Mouse (Mus musculus): ENCODE data around the gene Ppp1r8.

Ppp1r8 gene

DNA sequence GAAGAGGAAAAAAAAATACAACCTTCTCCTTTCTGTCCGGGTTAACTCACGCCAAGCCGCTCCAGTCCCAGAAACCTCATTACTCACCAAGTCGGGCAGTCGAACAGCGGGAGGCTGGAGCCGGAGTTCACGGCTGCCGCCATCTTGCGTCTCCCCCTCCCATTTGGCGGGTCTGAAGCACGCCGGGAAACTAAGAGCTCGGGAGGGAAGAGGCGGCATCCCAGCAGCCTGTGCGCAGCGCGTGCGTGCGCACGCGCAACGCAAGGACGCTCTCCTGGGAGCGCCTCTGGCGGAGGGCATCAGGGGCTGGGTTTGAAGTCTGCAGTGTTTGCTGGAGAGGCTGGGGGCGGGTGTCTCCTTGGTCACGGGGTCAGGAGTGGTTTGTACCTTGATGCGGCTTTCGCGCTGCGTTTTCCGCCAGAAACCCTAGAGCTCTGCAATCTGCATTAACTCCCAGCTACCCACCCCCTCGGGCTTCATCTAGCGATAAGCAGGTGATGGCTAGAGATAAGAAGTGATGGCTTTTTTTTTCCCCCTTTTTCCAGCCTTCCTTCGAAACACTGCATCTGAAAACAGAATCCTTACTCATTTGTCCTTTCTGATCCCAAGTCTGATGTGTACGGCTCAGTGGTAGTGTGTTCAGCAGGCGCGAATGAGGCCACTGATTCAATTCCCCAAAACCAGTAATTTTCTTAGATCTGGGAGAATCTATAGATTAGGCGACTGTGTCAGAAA is at the start of gene Ppp1r8:
Gene Ppp1r8, minus strand, starts transcription at position 200 of the 735 bp plus-strand sequence.
- ATAC-seq (ENCODE audit: low TSS enrichment), result peak; percentile 100

- peak; percentile 20; the same call in 1 of the 2 replicates for ATAC-seq (ENCODE audit: low TSS enrichment)
These were observed 41.9 kb upstream of the Ppp1r8 start for GRCm38 (mm10) chr4:132884844-132885374.

GRCm38 (mm10) chr4:132884064-132884843 is 41.3 kb upstream of the Ppp1r8 start, which contains the start of gene Stx12:
TSS of gene Stx12 (minus strand) at chr4:132884509.
- peak; percentile 93 for ATAC-seq (ENCODE audit: low TSS enrichment)

DNA sequence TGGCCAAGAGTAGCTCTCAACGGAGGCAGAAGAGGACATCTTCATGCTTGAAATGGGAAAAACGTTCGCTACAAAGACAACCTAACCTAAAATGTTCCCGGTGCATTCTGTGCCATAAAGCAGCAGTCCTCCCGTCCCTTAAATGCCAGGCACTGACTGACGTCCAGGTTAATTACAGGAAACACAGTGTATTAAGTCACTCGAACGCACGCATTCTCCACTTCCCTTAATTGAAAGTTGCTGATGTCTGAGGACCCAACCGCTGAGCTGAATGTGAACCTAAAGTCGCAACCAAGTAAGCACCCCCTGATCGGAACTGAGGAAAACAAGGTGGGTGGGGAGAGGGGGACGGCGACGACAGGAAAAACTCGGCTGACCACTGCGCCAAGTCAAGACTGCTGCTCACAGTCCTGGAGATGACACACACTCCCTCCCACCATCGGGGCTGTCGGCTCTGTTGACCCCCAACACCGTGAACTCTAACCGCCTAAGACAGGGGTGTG is 40.6 kb upstream of the Ppp1r8 start:
- no peak for ATAC-seq (ENCODE audit: low TSS enrichment)

DNA sequence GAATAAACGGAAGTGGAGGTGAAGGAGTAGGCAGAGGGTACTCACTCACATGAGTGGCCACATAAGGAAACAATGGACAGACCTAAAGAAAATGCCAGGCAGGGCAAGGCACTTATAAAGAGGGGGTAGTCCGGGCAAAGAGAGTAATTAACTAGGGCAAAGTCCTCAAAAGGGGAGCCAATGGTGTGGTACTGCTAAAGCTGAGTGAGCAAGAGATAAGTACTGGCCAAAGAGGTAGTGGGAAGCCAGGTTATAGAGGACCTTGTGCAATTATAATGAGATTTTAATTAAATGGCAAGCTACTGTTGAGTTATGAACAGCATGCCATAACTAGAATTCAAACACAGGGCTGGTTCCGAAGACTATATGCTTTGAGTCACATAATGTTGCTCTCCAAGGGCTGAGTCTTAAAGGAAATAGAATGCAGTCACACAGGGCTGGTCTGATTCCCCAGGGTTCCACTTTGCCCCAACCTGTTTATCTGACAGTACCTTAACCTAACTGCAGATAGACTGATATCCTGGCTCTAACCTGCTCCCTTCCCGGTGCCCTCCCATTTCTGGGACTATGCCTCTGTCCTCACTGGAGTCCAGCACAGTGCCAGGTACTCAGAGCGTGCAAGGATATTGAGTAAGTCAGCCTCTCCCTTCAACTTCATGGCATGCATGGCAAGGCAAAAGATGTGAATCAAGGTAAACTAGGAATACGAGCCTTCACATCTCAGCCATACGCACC is 31.6 kb upstream of the Ppp1r8 start:
- ATAC-seq (ENCODE audit: low TSS enrichment), result no peak

DNA sequence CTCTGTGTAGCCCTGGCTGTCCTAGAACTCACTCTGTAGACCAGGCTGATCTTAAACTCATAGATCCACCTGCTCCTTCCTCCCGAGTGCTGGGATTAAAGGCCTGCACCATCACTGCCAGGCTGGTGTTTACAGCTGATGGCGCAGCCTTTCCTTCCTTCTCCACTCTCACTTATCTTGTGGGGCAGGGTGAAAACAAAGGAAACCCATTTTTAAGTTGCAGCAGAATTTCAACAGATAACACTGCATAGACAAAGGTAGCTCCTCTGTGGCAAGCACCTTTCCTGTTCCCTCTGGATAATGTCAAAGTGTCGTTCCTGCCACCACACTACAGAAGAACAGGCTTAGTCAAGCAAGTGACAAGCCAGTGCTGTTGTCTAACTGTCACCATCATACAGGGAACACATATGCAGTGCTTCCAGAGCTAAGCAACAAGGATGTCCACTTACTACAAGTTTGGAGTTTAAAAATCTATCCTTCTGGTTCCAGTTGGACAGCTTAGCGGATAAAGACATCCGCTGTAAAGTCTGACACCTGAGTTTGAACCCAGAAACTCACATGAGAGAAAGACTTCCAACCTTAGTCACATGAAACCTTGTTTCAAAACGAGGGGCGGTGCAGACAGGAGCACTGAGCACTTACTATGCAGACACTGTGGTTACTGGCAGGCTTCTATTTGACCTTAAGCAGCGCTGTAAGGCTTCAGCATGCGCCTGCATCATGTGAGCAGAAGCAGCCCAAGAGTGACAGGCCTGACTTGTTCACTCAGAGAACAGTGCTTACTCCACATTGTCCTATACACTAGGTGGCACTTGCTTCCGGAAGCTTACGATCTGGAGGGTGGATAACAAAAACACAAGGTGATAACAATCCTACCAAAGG is 30.8 kb upstream of the Ppp1r8 start:
- no peak for ATAC-seq (ENCODE audit: low TSS enrichment)

GRCm38 (mm10) chr4:132871116-132871515 is 28.1 kb upstream of the Ppp1r8 start:
- ATAC-seq (ENCODE audit: low TSS enrichment), result no peak

DNA sequence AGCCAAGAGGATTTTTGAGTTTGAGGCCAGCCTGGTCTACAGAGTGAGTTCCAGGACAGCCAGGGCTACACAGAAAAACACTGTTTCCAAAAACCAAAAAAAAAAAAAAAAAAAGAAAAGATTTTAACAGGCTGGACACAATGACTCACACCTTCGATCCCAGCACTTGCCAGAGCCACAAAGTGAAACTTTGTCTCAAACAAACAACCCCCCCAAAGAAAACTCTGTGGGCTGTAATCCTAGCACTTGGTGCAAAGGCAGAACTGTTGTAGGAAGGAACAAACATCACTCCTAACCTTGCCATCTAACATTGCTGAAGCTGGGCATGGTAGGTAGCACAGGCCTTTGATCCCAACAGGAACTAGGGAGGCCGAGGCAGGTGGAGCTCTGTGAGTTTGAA is 21.9 kb upstream of the Ppp1r8 start:
- no peak for ATAC-seq (ENCODE audit: low TSS enrichment)

DNA sequence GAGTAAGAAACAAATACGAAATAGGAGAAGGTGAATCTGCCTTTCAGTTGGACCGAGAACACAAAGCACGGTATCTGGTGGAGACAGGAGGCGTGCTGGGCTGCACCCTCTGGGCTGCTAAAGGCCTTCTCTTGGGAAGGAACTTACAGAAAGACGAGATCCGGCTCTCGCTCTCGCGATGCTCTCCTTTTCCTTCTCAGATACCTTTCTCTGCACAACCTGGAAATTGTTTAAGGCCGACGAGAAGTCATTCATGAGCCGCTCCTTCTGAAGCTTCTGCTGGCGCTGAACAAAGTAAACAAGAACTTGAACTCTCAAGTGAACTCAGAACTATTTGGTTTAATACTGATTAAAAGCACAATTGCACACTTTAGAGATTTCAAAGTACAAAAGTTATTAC is 20.0 kb upstream of the Ppp1r8 start:
- no peak for ATAC-seq (ENCODE audit: low TSS enrichment)

GRCm38 (mm10) chr4:132860880-132861279 is 17.9 kb upstream of the Ppp1r8 start:
- no peak for ATAC-seq (ENCODE audit: low TSS enrichment)

GRCm38 (mm10) chr4:132843705-132844071 is 719 bp upstream of the Ppp1r8 start:
- no peak for ATAC-seq (ENCODE audit: low TSS enrichment)

GRCm38 (mm10) chr4:132842281-132842906 is 575 bp downstream of the Ppp1r8 start:
- peak; percentile 41 for ATAC-seq (ENCODE audit: low TSS enrichment)

DNA sequence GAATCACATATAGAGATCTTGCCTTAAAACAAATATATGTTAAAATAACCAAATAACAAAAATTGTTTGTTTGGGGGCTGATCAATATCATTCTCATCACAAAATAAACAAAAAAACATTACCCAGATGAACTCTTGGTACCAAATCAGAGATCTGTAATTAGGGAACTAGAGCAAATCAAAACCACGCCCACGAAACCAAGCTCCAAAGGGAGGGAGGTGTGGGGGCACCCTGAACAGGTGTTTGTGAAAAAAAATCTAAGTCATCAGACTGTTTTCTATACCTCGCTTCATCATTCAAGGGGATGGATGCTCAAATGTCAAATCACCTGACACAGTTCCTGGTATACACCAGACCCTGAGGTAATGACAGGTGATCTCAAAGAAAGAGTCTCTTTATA is 1.5 kb downstream of the Ppp1r8 start:
- no peak for ATAC-seq (ENCODE audit: low TSS enrichment)

GRCm38 (mm10) chr4:132823614-132824366 is 19.2 kb downstream of the Ppp1r8 start:
- ATAC-seq (ENCODE audit: low TSS enrichment), result peak; percentile 64; the same call in 1 of the 2 replicates

DNA sequence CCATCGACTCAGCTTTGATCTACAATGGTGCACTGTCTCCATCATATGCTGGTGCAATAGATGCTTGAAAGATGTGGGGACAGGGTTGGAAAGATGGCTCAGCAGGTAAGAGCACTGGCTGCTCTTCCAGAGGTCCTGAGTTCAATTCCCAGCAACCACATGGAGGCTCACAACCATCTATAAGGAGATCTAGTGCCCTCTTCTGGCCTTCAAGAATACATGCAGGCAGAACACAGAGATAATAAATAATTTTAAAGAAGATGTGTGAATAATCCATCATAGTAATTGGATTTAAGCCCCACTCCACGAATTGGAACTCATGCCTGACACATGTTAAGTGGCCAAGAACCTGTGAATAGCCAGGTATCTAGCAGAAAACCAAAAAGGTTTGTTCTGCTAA is 24.5 kb downstream of the Ppp1r8 start:
- no peak for ATAC-seq (ENCODE audit: low TSS enrichment)

GRCm38 (mm10) chr4:132816855-132817254 is 26.1 kb downstream of the Ppp1r8 start:
- no peak for ATAC-seq (ENCODE audit: low TSS enrichment)

GRCm38 (mm10) chr4:132816404-132816803 is 26.6 kb downstream of the Ppp1r8 start:
- ATAC-seq (ENCODE audit: low TSS enrichment), result no peak

GRCm38 (mm10) chr4:132809621-132810020 is 33.3 kb downstream of the Ppp1r8 start:
- ATAC-seq (ENCODE audit: low TSS enrichment), result peak; percentile 97

DNA sequence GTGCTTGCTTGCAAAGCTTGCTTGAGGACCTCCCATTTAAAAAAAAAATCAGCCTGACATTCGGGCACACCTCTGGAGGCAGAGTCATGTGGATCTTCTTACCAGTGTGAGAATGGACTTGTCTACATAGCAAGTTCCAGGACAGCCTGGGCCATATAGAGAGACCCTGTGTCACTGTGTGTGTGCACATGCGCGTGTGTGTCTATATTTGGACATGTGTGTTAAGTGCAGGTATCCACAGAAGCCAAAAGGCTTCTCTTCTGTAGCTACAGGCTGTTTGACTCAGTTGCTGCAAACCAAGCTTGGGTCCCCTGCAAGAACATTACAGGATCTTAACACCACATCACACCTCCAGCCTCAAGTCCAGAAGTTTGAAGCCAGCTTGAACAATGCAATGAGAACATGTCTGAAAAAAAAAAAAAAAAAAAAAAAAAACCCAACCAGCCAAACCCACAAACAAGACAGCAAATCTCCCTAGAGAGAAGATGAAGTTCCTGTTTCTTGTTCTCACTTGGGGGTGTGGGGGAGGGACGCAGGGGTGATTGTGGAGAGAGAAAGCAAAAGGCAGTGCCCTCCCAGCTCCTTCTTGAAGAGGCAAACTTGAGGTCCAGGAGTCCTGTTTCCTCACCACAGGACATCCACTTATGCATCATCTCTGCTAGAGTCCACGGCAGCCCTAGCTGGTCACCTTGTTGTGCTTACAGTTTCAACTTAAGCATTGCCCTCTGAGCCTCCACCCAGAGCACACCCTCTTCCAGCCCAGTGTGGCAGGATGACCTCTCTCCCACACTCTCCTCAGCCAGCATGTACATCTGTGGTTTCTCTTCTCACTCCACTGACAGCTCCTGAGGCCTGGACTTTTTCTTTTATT is 35.0 kb downstream of the Ppp1r8 start:
- no peak for ATAC-seq (ENCODE audit: low TSS enrichment)
